Mouse (Mus musculus): Measurements from ENCODE around the gene Dazl. TPM values are rescaled to one million over a fixed set of nuclear protein-coding genes. Genes with fewer than 3 reads are reported as not detected.

The Dazl gene
- total RNA-seq (2021): 1 to 10 TPM; 4.6 to 5.9 TPM
- long read RNA-seq, experiment 1, partial matches to known transcripts: 0 of 5 reads
- long read RNA-seq, experiment 1, other reads (novel, unspliced or antisense): 2 of 5 reads
- long read RNA-seq, experiment 2, partial matches to known transcripts: 1 of 3 reads
- long read RNA-seq, experiment 2, other reads (novel, unspliced or antisense): 0 of 3 reads

DNA sequence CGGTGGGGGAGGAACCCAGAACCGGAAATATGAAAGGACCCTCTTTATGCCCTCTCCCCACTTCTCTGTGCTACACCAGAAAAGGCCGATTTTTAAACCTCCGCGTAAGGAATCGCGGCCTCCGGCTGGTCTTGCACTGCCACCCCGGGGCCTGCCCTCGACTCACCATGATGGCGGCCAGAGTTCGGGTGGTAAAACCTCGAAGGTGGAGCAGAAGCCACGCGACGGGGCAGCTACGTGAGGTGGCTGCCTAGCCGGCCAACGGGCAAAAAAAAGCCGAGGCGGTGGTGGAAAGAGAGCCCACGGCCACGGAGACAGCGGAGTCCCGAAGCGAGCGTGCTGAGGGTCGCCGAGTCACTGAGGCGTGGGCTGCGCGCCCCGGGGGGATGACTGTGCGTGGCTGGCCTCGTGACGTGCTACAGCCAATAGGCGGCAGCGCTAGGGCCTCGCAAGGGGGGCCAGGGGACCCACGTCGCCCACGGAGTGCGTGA is at the start of gene Dazl:
Gene Dazl, minus strand, starts transcription at position 396 of the 491 bp plus-strand sequence.
- DNase-seq (ENCODE audit: low spot score in 2 of 2): peak; percentile 8 to 18
- no peak for TF ChIP-seq CTCF (conservative IDR thresholded peaks at IDR 0.05)
- Histone ChIP-seq H3K27ac (peak within 1 kb of the TSS; percentile 83), H3K4me3 (peak within 1 kb of the TSS; percentile 55)

DNA sequence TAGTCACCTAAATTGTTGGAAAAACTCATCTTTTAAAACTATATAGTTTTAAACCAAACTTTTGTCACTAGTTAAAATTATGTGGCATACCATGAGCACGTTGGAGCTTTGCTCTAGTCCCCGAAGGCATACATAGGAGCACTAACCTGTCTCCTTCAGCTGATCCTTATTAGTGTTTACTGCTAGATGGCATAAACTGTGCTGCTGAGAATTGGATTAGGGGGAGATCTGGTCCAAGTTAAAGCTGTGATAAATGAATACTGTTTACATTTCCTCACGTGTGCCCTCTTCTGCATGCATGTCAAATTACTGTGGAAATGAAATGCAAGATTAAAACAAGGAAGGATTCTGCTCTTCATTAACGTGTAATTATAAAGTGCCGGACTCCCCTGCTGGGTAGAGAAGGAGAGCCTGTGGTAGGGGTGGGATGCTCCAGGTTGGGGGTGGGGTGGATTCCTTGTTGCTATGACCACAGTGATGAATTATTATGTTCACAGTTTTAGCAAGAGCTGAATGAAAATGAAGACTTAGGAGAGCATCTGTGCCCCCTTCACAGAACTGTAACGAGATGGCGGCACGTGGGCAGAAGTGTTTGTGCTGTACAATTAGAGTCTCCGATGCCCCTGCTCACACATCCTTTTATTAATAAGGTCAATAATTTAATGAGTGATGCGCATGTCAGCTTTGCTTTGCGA is 48.6 kb upstream of the Dazl start:
- TF ChIP-seq CTCF (conservative IDR thresholded peaks at IDR 0.05): no peak
- Histone ChIP-seq H3K27ac (no peak overlapping the region), H3K4me3 (no peak overlapping the region)
- DNase-seq (ENCODE audit: low spot score in 2 of 2): no peak

DNA sequence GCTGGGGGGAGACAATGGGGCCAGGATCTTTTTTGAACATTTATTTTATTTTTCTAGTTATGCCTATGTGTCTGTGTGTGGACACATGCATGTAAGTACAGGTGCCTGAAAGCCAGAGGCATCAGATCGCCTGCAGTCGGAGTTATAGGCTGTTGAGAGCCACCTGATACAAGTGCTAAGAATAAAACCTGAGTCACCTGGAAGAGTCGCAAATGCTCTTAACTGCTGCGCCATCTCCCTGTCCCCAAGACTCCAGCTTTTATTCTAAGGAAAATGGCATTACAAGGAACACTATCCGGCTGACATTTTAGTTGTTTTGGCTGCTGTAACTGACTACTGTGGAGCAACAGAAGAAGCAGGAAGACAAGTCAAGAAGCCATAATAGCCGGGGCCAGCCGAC is 45.5 kb upstream of the Dazl start:
- Histone ChIP-seq H3K4me3 (no peak overlapping the region), H3K27ac (no peak overlapping the region)
- TF ChIP-seq CTCF (conservative IDR thresholded peaks at IDR 0.05): no peak
- no peak for DNase-seq (ENCODE audit: low spot score in 2 of 2)

DNA sequence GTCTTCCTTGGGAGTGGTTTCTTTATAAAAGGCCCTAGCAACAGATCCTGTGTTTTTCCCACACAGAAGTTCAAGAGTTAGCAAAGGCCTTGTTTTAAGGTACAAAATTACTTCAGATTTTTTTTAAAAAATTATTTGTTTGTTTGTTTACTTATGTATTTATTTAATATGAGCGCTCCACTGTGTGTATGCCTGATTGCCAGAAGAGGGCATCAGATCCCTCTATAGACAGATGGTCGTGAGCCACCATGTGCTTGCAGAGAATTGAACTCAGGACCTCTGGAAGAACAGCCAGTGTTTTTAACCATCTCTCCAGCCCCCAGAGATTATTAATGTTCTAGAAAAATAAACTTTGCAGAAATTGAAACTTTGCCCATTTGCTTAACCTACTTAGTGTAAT is 42.3 kb upstream of the Dazl start:
- DNase-seq (ENCODE audit: low spot score in 2 of 2): no peak
- TF ChIP-seq CTCF (conservative IDR thresholded peaks at IDR 0.05): peak; percentile 61
- Histone ChIP-seq H3K4me3 (no peak overlapping the region), H3K27ac (no peak overlapping the region)

DNA sequence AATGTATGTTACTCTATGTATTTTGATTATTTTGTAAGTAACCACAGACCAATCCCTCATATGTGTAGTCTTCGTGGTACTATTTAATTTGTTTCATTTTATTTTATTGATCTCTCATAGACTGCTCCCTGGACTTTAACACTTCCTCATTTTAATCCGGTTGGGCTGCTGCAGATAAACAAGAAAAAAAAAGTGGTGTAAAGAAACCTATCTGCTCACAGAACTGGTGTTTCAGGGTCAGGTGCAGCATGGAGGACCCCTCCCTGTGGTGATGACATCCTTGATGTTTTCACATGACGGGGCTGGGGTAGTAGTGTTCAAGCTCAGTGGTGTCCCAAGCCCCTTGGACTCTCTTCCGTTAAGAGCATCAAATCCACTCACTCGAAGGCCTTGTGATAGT is 41.3 kb upstream of the Dazl start:
- Histone ChIP-seq H3K27ac (no peak overlapping the region), H3K4me3 (no peak overlapping the region)
- DNase-seq (ENCODE audit: low spot score in 2 of 2): no peak
- no peak for TF ChIP-seq CTCF (conservative IDR thresholded peaks at IDR 0.05)

DNA sequence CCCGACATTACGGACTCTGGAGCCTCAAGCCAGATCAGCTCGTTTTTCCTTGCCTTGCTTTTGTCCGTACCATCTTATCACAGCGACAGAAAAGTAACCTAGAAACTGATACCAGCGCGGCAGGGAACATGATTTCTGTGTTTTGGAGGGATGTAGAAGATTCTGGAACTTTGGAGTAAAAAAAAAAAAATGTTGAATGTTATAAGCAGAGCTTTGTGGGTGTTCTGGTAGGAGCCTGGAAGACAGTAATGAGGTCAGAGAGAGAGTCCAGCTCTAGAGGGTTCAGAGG is 38.5 kb upstream of the Dazl start:
- no peak for TF ChIP-seq CTCF (conservative IDR thresholded peaks at IDR 0.05)
- Histone ChIP-seq H3K27ac (no peak overlapping the region), H3K4me3 (no peak overlapping the region)
- no peak for DNase-seq (ENCODE audit: low spot score in 2 of 2)

DNA sequence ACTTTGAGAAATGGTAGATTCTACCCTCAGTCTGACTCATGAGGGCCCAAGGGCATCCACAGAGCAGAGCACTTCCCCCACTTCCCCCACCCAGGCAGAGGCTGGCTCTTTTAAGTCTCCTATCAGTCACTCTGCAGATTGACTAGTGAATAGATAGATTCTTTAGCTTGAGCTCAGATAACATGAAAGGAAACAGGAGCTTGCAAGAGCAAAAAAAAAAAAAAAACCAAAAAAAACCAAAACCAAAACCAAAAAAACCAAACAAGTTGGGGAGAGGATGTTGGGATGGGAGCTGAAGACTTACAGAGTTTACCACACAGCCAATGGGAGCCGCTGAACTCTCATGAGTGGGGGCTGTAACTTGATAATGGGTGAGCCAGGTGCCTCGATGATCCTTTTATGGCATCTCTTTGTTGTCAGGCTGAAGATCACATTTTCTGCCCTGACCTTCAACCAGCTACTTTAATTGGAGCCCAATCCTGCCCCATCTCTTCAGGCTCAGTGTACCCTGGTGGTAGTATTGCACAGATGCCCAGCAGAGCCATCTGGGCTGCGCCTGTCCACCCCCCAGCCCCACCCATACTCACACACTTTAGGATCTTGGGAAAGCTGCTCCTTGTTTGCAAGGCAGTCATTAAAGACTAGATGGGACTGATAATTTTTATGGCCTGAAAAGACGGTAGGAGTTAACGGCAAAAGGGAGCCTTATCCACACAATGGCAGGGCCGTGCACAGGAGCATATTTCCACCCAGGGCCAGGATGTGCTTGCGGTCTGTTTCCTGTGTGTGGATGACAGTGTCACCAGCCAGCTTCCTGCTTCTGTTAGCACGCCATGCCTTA is 38.0 kb upstream of the Dazl start:
- TF ChIP-seq CTCF (conservative IDR thresholded peaks at IDR 0.05): no peak
- no peak for DNase-seq (ENCODE audit: low spot score in 2 of 2)
- H3K4me3 ChIP-seq: no peak overlapping the region
- H3K27ac ChIP-seq: no peak overlapping the region

DNA sequence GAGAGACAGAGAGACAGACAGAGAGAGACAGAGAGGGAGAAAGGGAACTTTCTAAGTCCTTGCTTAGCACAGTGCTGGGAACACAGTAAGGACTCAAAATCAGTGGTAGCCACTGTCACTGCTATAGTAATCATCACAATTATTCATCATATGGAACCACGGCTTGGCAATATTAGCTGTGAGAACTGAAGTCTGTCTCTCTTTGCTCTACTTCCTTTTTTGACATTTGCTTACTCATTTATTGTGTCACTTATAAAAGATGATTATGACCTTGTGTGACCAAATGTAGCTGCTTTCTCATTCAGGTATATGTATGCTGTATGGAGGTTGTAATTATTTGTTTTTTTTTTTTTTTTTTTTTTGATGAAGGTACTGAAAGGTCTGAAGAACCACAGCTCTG is 36.8 kb upstream of the Dazl start:
- TF ChIP-seq CTCF (conservative IDR thresholded peaks at IDR 0.05): no peak
- no peak overlapping the region for H3K4me3 ChIP-seq
- H3K27ac ChIP-seq: no peak overlapping the region
- DNase-seq (ENCODE audit: low spot score in 2 of 2): no peak

DNA sequence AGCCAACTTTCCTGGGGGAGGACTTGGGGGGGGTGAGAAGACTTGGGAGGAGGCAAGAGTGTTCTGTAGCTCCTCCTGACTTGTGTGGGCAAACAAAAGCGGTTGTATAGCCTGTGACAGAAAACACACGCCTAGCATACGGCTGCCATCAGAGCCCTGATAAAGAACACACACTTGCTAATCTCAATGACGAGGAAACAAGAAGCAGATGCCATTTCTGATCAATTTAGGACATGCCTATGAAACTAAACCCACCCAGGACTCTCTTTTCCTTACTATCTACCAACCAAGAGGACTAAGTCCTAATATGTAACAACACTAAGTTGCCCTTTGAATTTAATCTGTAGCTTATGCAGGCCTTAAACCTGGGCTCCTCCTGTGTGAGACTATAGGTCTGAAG is 31.2 kb upstream of the Dazl start:
- no peak overlapping the region for H3K4me3 ChIP-seq
- DNase-seq (ENCODE audit: low spot score in 2 of 2): no peak
- no peak for TF ChIP-seq CTCF (conservative IDR thresholded peaks at IDR 0.05)
- no peak overlapping the region for H3K27ac ChIP-seq

DNA sequence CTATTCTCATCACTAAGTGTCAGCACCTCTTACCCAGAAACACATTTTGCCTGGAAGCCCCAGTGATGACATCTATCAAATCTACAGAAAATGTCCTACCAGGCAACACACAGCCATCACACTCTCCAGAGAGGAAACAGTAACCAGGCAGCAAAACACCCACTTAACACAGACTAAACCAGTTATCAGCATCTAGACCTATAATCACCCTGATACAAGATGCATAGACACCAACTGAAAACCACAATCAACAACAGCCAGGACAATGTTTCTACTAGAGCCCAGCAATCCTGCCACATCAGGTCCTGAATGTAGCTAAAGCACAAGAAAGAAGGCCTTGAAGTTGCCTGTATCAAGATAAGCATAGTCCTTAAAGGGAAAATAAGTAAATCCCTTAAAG is 25.4 kb upstream of the Dazl start:
- no peak for TF ChIP-seq CTCF (conservative IDR thresholded peaks at IDR 0.05)
- DNase-seq (ENCODE audit: low spot score in 2 of 2): no peak
- H3K27ac ChIP-seq: no peak overlapping the region
- H3K4me3 ChIP-seq: no peak overlapping the region

DNA sequence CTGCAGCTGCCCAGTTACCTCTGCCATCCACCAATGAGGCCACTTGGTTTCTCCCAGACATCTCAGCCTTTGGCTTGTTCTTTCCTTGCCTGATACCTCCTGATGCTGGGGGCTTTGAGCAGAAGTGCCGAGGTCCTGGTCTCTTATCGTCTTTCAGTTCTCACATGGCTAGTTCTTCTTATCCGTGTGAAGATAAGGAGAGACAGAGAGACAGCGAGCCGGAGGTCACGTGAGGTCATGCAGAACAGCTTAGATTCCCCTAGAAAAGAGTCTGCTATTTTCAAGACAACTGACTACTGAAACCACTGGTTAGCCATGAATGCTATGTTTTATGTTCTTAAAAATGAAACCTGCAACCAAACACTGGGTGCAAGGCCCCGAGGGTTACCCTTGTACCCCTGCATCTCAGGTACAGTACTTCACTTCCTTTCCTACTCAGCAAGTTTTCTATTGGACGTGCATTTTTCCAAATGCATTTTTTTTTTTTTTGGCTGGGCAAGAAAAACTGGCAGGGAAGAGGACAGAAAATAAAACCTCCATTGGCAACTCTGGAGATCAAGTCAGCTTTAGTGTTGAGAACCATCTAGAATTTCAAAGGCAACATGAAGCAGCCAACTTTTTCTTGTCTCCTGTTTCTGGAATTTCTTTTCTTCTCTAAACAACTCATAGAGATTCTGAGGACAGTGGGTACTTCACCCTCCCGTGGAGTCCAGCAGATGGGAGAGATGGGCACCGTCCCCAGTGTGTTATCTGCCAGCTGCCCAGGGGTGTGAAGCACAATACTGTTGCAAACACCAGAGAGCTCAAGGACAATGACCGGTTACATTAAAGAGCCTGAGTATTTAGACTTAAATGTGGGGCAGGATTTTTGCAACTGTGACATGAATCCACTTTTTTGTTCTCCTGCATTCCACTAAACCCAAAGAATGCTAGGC is 23.0 kb upstream of the Dazl start:
- DNase-seq (ENCODE audit: low spot score in 2 of 2): no peak
- Histone ChIP-seq H3K4me3 (no peak overlapping the region), H3K27ac (no peak overlapping the region)
- TF ChIP-seq CTCF (conservative IDR thresholded peaks at IDR 0.05): no peak

DNA sequence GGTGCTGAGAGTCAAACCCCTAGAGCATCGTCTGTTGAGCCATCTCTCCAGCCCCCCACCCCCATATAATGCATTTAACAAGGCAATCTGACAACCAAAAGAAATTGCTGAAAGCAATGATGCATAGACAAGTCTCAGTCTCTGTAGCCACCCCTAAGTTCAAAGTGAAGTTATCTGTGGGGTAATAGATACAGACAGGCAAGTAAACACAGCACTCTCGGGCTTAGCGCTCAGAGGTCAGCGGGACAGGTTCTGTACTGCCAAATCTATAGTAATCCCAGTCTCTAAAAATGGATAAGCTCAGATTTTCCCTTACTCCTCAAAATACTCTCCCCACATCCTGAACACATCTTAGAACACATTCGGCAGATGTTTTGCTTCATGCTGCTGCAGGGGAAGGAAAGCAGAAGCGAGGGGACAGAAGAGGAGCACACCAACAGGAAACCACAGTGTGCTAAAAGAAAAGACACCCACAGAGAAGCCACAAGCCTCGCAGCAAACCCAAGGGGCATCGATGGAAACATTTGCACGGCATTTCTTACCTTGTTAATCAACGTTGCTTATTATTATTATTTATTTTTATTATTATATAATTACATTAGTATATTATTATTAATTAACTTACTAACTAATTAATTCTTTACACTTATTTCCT is 16.8 kb upstream of the Dazl start:
- no peak for TF ChIP-seq CTCF (conservative IDR thresholded peaks at IDR 0.05)
- DNase-seq (ENCODE audit: low spot score in 2 of 2): no peak
- Histone ChIP-seq H3K4me3 (no peak overlapping the region), H3K27ac (no peak overlapping the region)

Data from layer of hippocampus, adult 2 months (tissue).